Mouse (Mus musculus) cerebellum, adult 2 months (tissue): ENCODE measurements around the gene Nus1. TPM values are rescaled to one million over a fixed set of nuclear protein-coding genes. Genes with fewer than 3 reads are reported as not detected.

Experiments
- DNase-seq, 2 experiments: peaks; one replicate each; pipeline ENCODE4 v3.0.0; 2021
- H3K27ac ChIP-seq: fragments of 200-500 bp; 2 replicates; pipeline ENCODE4 v1.5.1; 2012; ENCODE audit warnings: low read length, control low read depth, inconsistent platforms; ENCODE audit not compliant: insufficient read depth
- H3K27me3 ChIP-seq: fragments of 200-500 bp; 2 replicates; pipeline ENCODE4 v1.6.1; 2012; ENCODE audit warnings: inconsistent platforms, mild to moderate bottlenecking, low read length, moderate library complexity; ENCODE audit not compliant: control insufficient read depth, insufficient read depth
- H3K4me1 ChIP-seq: fragments of 200-500 bp; 2 replicates; pipeline ENCODE4 v1.6.1; 2011; ENCODE audit warnings: low read length; ENCODE audit not compliant: control insufficient read depth, insufficient read depth
- H3K4me3 ChIP-seq: fragments of 200-500 bp; replicated peaks from 2 replicates; pipeline ENCODE3; 2011; ENCODE audit warnings: mild to moderate bottlenecking, low read depth, low read length, control low read depth; ENCODE audit not compliant: insufficient read depth
- CTCF ChIP-seq: fragments of 200-500 bp; IDR thresholded peaks from 2 replicates; pipeline ENCODE4 v1.5.1; 2011; ENCODE audit warnings: low read depth, mild to moderate bottlenecking, control low read depth, low read length, moderate library complexity, borderline replicate concordance; ENCODE audit not compliant: insufficient read depth
- POLR2A ChIP-seq: fragments of 200-500 bp; IDR thresholded peaks from 2 replicates; pipeline ENCODE4 v1.6.1; 2011; ENCODE audit warnings: low read length, control low read depth, borderline replicate concordance; ENCODE audit not compliant: insufficient read depth
- whole genome bisulfite sequencing: fragments of 180-500 bp; shearing (Covaris S2); methylation state at CpG from one replicate; pipeline ENCODE4 v1.1.7; 2018; 5-methylcytosine and 5-hydroxymethylcytosine counted together
- polyA plus RNA-seq: library from polyadenylated mRNA; depleted of rRNA; stranded (reverse); fragments of >200 nt; gene quantifications from 2 replicates; pipeline ENCODE4 v1.2.3, GENCODE M21; 2012

The Nus1 gene
- polyA plus RNA-seq, 1 experiment: 28.5 TPM

GRCm38 (mm10) chr10:52381845-52382591 lies 35.3 kb upstream of the Nus1 start, which contains the start of gene Gopc:
Gene Gopc (minus strand): TSS chr10:52382124.
- H3K27ac ChIP-seq: peak within 1 kb of the TSS; percentile 73
- H3K4me1 ChIP-seq: peaks cover 5% of the 10 kb centered on the region; the same call in 1 of the 2 replicates
- WGBS: 1% methylated on average over 67 of the region's 71 CpGs
- H3K4me3 ChIP-seq: peak within 1 kb of the TSS; percentile 97
- no peak for TF ChIP-seq CTCF
- TF ChIP-seq POLR2A: peak; percentile 62; the same call in 1 of the 2 replicates
- H3K27me3 ChIP-seq: no peaks in the 10 kb centered on the region
- DNase-seq: peak; percentile 97 to 98

- DNase-seq: no peak
- 84% methylated on average over 6 of the region's 6 CpGs for WGBS
- Histone ChIP-seq H3K27me3 (no peaks in the 10 kb centered on the region), H3K4me3 (peak overlapping the region; percentile 68), H3K4me1 (peaks cover 5% of the 10 kb centered on the region; the same call in 1 of the 2 replicates), H3K27ac (no peak overlapping the region)
- no peak for TF ChIP-seq POLR2A
Observed at GRCm38 (mm10) chr10:52383022-52383421, 34.3 kb upstream of the Nus1 start.

- Histone ChIP-seq H3K4me1 (peaks cover 5% of the 10 kb centered on the region; the same call in 1 of the 2 replicates), H3K27me3 (no peaks in the 10 kb centered on the region), H3K4me3 (no peak overlapping the region), H3K27ac (no peak overlapping the region)
- no peak for TF ChIP-seq CTCF
- no peak for TF ChIP-seq POLR2A
- no peak for DNase-seq
- WGBS: 98% methylated on average over 1 of the region's 1 CpGs
Observed at GRCm38 (mm10) chr10:52383522-52383921, 33.8 kb upstream of the Nus1 start.

- H3K4me1 ChIP-seq: peaks cover 5% of the 10 kb centered on the region; the same call in 1 of the 2 replicates
- H3K4me3 ChIP-seq: no peak overlapping the region
- TF ChIP-seq POLR2A (no peak), CTCF (peak; percentile 85)
- H3K27ac ChIP-seq: no peak overlapping the region
- peak; percentile 64 for DNase-seq
- 16% methylated on average over 8 of the region's 8 CpGs for WGBS
- H3K27me3 ChIP-seq: no peaks in the 10 kb centered on the region
Observed at GRCm38 (mm10) chr10:52384823-52385610, 32.3 kb upstream of the Nus1 start.

- no peak overlapping the region for H3K27ac ChIP-seq
- DNase-seq: no peak
- H3K4me3 ChIP-seq: no peak overlapping the region
- 87% methylated on average over 4 of the region's 4 CpGs for WGBS
- TF ChIP-seq POLR2A (no peak), CTCF (no peak)
- no peaks in the 10 kb centered on the region for H3K27me3 ChIP-seq
- H3K4me1 ChIP-seq: peaks cover 5% of the 10 kb centered on the region; the same call in 1 of the 2 replicates
Observed at GRCm38 (mm10) chr10:52387192-52387591, 30.2 kb upstream of the Nus1 start.

GRCm38 (mm10) chr10:52388922-52389430 lies 28.4 kb upstream of the Nus1 start, which contains the start of gene Nepn:
Gene Nepn (plus strand): TSS chr10:52388972.
- TF ChIP-seq POLR2A: no peak
- no peak for TF ChIP-seq CTCF

GRCm38 (mm10) chr10:52389438-52389837 lies 27.9 kb upstream of the Nus1 start:
- TF ChIP-seq POLR2A: no peak
- TF ChIP-seq CTCF: no peak
- Histone ChIP-seq H3K27me3 (no peaks in the 10 kb centered on the region), H3K27ac (no peak overlapping the region), H3K4me1 (no peaks in the 10 kb centered on the region), H3K4me3 (no peak overlapping the region)
- WGBS: 86% methylated on average over 3 of the region's 3 CpGs
- DNase-seq: no peak

More at GRCm38 (mm10) chr10:52388922-52389430, 28.4 kb upstream of the Nus1 start, which contains the start of gene Nepn:
- Histone ChIP-seq H3K27me3 (no peaks in the 10 kb centered on the region), H3K4me3 (no peak within 1 kb of the TSS), H3K27ac (no peak within 1 kb of the TSS), H3K4me1 (no peaks in the 10 kb centered on the region)
- DNase-seq: no peak
- WGBS: 79% methylated on average over 5 of the region's 5 CpGs
